Mouse (Mus musculus): Measurements from ENCODE around the gene Lxn.

The Lxn gene

GRCm38 (mm10) chr3:67463450-67464372 lies at the start of gene Lxn:
Lxn (minus strand) TSS chr3:67463926.
- DNase-seq, result peak; percentile 77 to 86

- DNase-seq, result peak; percentile 78 to 88
These were observed 49.1 kb upstream of the Lxn start for GRCm38 (mm10) chr3:67512807-67513206.

- DNase-seq, result no peak
These were observed 44.6 kb upstream of the Lxn start for GRCm38 (mm10) chr3:67508216-67508892.

GRCm38 (mm10) chr3:67505286-67505685 lies 41.6 kb upstream of the Lxn start:
- DNase-seq, result no peak

GRCm38 (mm10) chr3:67503878-67504277 lies 40.2 kb upstream of the Lxn start:
- no peak for DNase-seq

- DNase-seq, result no peak
These were observed 35.7 kb upstream of the Lxn start for GRCm38 (mm10) chr3:67499406-67499791.

GRCm38 (mm10) chr3:67498773-67499405 lies 35.2 kb upstream of the Lxn start:
- no peak for DNase-seq

GRCm38 (mm10) chr3:67497998-67498397 lies 34.3 kb upstream of the Lxn start:
- no peak for DNase-seq

GRCm38 (mm10) chr3:67496310-67496709 lies 32.6 kb upstream of the Lxn start:
- DNase-seq, result no peak

- DNase-seq, result no peak
These were observed 29.4 kb upstream of the Lxn start for GRCm38 (mm10) chr3:67493132-67493531.

GRCm38 (mm10) chr3:67492086-67492869 lies 28.6 kb upstream of the Lxn start:
- DNase-seq, result no peak

GRCm38 (mm10) chr3:67490156-67490555 lies 26.4 kb upstream of the Lxn start:
- no peak for DNase-seq

- DNase-seq, result no peak
These were observed 21.5 kb upstream of the Lxn start for GRCm38 (mm10) chr3:67485233-67485632.

- DNase-seq, result no peak
These were observed 18.7 kb upstream of the Lxn start for GRCm38 (mm10) chr3:67482400-67482799.

GRCm38 (mm10) chr3:67479806-67480205 lies 16.1 kb upstream of the Lxn start:
- no peak for DNase-seq

- no peak for DNase-seq
These were observed 9.7 kb upstream of the Lxn start for GRCm38 (mm10) chr3:67473438-67473837.

GRCm38 (mm10) chr3:67471408-67472127 lies 7.8 kb upstream of the Lxn start:
- no peak for DNase-seq

- no peak for DNase-seq
These were observed 3.6 kb upstream of the Lxn start for GRCm38 (mm10) chr3:67467281-67467680.

- no peak for DNase-seq
These were observed 2.9 kb upstream of the Lxn start for GRCm38 (mm10) chr3:67466576-67466975.

GRCm38 (mm10) chr3:67463001-67463400 lies 725 bp downstream of the Lxn start:
- DNase-seq, result peak in 1 of 2 experiments; percentile 16

- no peak for DNase-seq
These were observed 1.1 kb downstream of the Lxn start for GRCm38 (mm10) chr3:67462578-67462977.

GRCm38 (mm10) chr3:67462015-67462414 lies 1.7 kb downstream of the Lxn start:
- DNase-seq, result no peak

Data from kidney, postnatal 36 days (tissue).